Mouse (Mus musculus): ENCODE measurements around the gene Cnnm3. TPM values are rescaled to one million over a fixed set of nuclear protein-coding genes. Genes with fewer than 3 reads are reported as not detected.

Gene Cnnm3
- polyA plus RNA-seq, 1 experiment from 2014 or later, result 2.2 TPM

DNA sequence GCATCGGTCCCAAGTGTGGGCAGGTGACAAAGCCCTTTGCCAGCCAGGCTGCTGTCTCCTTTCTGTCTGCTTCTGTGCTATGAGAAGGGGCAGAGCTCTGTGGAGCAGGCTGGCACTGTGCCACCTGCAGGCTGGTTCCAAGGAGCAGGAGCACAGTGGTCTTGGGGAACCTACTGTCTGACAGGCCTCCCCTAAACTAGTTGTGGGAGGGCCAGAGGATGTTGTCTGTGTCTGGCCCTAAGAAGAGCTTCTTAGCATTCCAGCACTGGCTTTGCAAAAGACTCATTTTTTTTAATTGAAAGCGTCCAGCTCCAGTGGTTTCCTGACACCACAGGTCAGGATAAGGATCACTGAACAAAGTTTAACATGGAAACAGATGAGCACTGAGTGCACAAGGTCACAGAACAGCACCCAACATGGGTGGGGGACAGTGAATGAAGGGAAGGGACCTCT is 33.3 kb upstream of the Cnnm3 start:
- ATAC-seq (ENCODE audit: insufficient number of reproducible peaks, low FRiP score), result no peak
- 66% methylated on average over 2 of the region's 2 CpGs for whole genome bisulfite sequencing
- H3K4me3 ChIP-seq, result no peak overlapping the region
- no peaks in the 10 kb centered on the region for H3K36me3 ChIP-seq
- H3K27ac ChIP-seq (ENCODE audit: poor library complexity, severe bottlenecking), result no peak overlapping the region
- H3K27me3 ChIP-seq (replicated peaks), result no peaks in the 10 kb centered on the region
- H3K9ac ChIP-seq, result no peak overlapping the region
- no peak overlapping the region for H3K4me2 ChIP-seq
- H3K4me1 ChIP-seq (replicated peaks), result peaks cover 29% of the 10 kb centered on the region
- no peaks in the 10 kb centered on the region for H3K9me3 ChIP-seq (replicated peaks)

DNA sequence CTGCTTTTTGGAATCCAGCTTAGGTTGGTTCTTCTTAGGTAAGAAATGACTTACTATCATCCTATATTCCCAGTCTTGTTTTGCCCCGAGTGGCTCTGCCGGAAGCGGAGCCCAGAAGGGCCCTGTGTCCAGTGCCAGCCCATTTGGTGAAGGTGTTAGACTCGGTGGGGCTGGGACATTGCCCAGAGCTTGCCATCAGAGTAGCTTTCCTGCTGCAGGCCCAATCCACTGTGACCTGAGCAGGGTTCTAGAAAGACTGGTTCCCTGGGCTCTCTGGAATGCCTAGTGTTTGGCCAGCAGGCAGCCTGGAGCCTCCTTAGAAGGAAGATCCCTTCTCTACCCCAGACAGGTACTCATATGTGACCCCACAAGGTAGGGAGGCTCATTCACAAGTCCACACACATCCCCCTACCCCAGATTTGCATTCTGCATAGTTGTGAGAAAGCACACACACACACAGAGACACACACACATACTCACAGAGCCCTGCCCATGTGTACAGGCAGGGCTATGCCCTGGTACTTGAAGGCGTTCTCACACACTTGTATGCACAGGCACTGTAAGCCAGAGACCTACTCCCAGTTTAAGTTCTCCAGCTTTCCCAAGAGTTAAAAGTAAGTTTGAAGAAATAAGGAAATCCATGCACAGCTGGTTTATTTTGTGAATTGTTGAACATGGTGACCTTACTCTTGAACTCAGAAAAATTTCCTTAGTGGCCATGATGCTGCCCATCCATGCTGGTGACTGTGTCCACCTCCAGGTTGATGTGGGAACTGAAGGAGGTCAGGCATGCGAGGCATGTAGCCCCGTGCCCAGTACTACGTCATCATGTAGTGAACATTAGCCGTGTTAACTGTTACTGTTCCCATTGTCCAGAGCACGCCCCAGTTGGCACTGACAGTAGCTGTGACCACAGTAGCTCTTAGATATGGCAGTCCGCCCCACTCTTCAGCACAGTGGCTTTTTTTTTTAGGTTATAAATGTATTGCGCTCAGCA is 31.5 kb upstream of the Cnnm3 start:
- Histone ChIP-seq H3K4me2 (no peak overlapping the region), H3K36me3 (no peaks in the 10 kb centered on the region), H3K4me1 (replicated peaks) (peaks cover 14% of the 10 kb centered on the region), H3K4me3 (no peak overlapping the region), H3K27me3 (replicated peaks) (no peaks in the 10 kb centered on the region), H3K9me3 (replicated peaks) (no peaks in the 10 kb centered on the region), H3K27ac (ENCODE audit: poor library complexity, severe bottlenecking) (no peak overlapping the region), H3K9ac (no peak overlapping the region)
- no peak for ATAC-seq (ENCODE audit: insufficient number of reproducible peaks, low FRiP score)
- WGBS, result 78% methylated on average over 12 of the region's 12 CpGs

DNA sequence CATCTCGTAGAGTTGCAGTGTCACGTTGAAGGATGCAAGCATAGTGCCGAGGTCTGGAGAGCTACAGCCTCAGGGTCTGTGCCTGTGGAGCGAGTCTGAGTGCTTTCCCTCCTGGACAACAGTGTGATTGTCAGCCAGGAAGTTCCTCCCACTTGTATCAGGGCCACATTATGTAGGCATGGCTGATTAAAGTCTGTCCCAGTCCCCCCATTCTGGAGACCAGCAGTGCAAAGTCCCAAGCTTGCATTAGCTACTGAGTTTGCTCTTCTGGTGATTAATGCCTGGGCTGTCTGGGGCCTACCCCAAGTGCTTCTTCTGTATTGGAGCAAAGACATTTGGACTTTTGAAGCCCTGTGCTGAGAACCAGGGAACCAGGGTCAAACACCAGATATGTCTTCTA is 27.8 kb upstream of the Cnnm3 start:
- Histone ChIP-seq H3K36me3 (no peaks in the 10 kb centered on the region), H3K27me3 (replicated peaks) (no peaks in the 10 kb centered on the region), H3K4me1 (replicated peaks) (0 out of 2 replicates have a peak, but pooled peaks cover 4% of the 10 kb centered on the region), H3K4me3 (no peak overlapping the region), H3K9ac (no peak overlapping the region), H3K4me2 (no peak overlapping the region), H3K27ac (ENCODE audit: poor library complexity, severe bottlenecking) (no peak overlapping the region), H3K9me3 (replicated peaks) (no peaks in the 10 kb centered on the region)
- no peak for ATAC-seq (ENCODE audit: insufficient number of reproducible peaks, low FRiP score)
- 61% methylated on average over 4 of the region's 4 CpGs for WGBS

DNA sequence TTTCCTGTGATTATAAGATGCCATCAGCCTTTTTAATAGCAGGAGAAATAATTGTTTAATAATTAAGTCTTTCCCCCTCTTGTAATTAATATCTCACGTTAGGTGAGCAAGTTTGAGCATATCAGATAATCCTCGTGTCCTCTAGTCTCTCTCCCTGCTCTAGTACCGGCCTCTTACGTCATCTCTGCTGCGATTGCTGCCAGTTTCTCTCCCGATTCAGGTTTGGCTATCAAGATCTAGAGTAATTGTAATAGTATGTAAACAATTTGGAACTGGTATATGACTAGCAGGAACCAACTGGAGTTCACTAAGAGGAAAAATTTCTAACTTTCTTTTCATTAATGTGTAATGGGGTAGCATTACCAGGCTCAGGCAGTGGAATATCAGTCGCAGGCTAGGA is 26.6 kb upstream of the Cnnm3 start:
- Histone ChIP-seq H3K27me3 (replicated peaks) (no peaks in the 10 kb centered on the region), H3K9ac (no peak overlapping the region), H3K4me2 (no peak overlapping the region), H3K27ac (ENCODE audit: poor library complexity, severe bottlenecking) (no peak overlapping the region), H3K4me3 (no peak overlapping the region), H3K36me3 (no peaks in the 10 kb centered on the region), H3K9me3 (replicated peaks) (no peaks in the 10 kb centered on the region), H3K4me1 (replicated peaks) (0 out of 2 replicates have a peak, but pooled peaks cover 4% of the 10 kb centered on the region)
- no peak for ATAC-seq (ENCODE audit: insufficient number of reproducible peaks, low FRiP score)
- WGBS, result 70% methylated on average over 7 of the region's 7 CpGs

DNA sequence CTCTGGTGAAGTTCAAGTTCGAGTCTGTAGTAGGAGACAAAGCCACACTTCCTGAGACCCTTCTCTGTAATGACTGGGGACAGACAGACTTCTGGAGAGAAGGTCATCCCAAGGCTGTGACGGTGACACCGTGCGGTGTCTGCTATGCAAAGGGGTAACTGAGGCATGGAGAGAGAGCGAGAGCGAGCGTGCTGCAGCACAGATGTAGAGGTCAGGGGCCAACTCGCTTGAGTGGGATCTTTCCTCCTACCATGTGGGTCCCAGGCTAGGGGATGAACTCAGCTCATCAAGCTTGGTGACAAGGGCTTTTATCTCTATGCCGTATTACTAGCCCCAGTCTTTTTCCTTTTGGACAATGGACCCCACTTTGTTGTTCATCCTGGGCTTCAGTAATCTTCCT is 24.6 kb upstream of the Cnnm3 start:
- Histone ChIP-seq H3K4me3 (no peak overlapping the region), H3K36me3 (no peaks in the 10 kb centered on the region), H3K4me2 (no peak overlapping the region), H3K27me3 (replicated peaks) (no peaks in the 10 kb centered on the region), H3K4me1 (replicated peaks) (peaks cover 7% of the 10 kb centered on the region), H3K9me3 (replicated peaks) (no peaks in the 10 kb centered on the region), H3K27ac (ENCODE audit: poor library complexity, severe bottlenecking) (no peak overlapping the region), H3K9ac (no peak overlapping the region)
- 88% methylated on average over 9 of the region's 9 CpGs for WGBS
- ATAC-seq (ENCODE audit: insufficient number of reproducible peaks, low FRiP score), result no peak

DNA sequence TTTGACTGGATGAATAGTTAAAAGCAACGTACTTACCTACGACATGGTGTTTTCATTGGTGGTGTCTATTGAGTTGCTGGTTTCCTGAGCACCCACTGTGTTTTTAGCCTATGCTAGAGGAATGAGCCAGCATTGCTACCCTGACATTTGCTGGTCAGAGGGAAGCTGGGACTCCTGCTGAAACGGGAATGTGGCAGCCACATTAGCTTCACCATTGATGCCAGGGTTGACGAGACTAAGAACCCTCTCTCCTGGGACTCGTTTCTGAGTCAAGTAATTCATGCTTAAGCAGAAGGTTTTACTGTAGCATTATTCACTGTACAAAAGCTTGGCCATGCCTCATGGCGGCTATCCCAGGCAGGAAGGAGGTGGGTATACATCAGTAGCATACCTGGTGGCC is 22.0 kb upstream of the Cnnm3 start:
- H3K27ac ChIP-seq (ENCODE audit: poor library complexity, severe bottlenecking), result no peak overlapping the region
- H3K4me1 ChIP-seq (replicated peaks), result peaks cover 9% of the 10 kb centered on the region
- no peak overlapping the region for H3K9ac ChIP-seq
- no peaks in the 10 kb centered on the region for H3K27me3 ChIP-seq (replicated peaks)
- no peak for ATAC-seq (ENCODE audit: insufficient number of reproducible peaks, low FRiP score)
- no peak overlapping the region for H3K4me2 ChIP-seq
- H3K36me3 ChIP-seq, result no peaks in the 10 kb centered on the region
- no peaks in the 10 kb centered on the region for H3K9me3 ChIP-seq (replicated peaks)
- WGBS, result 67% methylated on average over 6 of the region's 6 CpGs
- no peak overlapping the region for H3K4me3 ChIP-seq

DNA sequence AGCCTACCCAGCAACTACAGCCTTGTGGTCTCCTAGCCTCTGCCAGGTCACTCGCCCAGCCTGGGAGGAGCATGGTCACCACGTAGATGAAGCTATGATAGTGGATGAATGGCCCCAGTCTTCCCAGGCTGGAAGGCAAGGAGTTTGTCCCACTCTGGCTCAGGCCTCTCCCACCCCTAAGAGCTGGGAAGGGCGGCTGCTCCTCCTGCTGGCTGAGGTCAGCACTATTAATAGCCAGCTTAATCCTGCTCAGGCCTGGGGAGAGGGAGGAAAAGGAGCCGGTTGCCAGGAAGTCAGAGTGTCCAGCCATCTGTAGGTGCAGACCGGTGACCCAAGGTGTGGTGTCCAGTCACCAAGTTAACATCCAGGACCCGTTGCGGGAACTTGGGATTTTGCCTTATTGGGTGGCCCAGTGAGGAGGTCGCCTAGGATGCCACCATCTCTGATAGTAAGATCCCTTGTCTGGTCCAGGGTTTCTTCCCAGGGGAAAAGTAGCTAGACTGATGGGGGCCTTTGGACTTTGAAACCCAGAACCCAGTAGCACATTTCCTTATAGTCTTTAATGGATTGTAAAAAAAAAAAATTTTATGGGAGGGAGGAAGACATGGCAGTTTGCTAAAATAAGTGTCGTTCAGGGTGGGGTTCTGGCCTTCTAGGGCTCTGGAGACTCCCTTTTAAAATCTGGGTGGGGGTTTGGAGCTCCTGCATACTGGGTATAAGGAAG is 19.1 kb upstream of the Cnnm3 start:
- Histone ChIP-seq H3K9ac (peak overlapping the region; percentile 48; the same call in 1 of the 2 replicates), H3K27ac (ENCODE audit: poor library complexity, severe bottlenecking) (peak overlapping the region; percentile 25; the same call in 1 of the 2 replicates), H3K4me3 (no peak overlapping the region), H3K27me3 (replicated peaks) (no peaks in the 10 kb centered on the region), H3K36me3 (no peaks in the 10 kb centered on the region), H3K9me3 (replicated peaks) (no peaks in the 10 kb centered on the region), H3K4me1 (replicated peaks) (peaks cover 16% of the 10 kb centered on the region), H3K4me2 (peak overlapping the region; percentile 16; the same call in 1 of the 2 replicates)
- 31% methylated on average over 9 of the region's 9 CpGs for WGBS
- ATAC-seq (ENCODE audit: insufficient number of reproducible peaks, low FRiP score), result peak; percentile 85

DNA sequence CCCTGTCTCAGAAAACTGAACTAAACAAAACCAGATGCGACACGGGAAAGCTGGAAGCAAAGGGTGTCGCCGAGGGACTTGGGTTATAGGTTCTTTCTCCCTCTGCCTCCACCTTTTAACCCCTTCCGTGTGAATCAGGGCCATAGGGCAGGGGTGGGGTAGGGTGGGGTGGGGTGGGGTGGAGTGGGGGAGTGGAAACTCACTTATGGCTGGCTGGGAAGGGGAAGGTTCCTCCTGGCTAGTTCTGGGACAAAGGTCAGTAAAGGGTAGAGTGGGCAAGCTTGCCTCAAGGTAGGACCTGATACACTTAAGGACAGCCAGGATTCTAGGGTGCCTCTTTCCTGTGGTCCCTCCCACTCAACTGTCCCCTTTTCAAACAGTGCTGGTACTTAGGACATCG is 18.4 kb upstream of the Cnnm3 start:
- no peak for ATAC-seq (ENCODE audit: insufficient number of reproducible peaks, low FRiP score)
- no peak overlapping the region for H3K9ac ChIP-seq
- H3K4me2 ChIP-seq, result no peak overlapping the region
- no peak overlapping the region for H3K27ac ChIP-seq (ENCODE audit: poor library complexity, severe bottlenecking)
- no peak overlapping the region for H3K4me3 ChIP-seq
- H3K36me3 ChIP-seq, result no peaks in the 10 kb centered on the region
- no peaks in the 10 kb centered on the region for H3K27me3 ChIP-seq (replicated peaks)
- H3K4me1 ChIP-seq (replicated peaks), result peaks cover 16% of the 10 kb centered on the region
- no peaks in the 10 kb centered on the region for H3K9me3 ChIP-seq (replicated peaks)
- WGBS, result 78% methylated on average over 6 of the region's 6 CpGs

DNA sequence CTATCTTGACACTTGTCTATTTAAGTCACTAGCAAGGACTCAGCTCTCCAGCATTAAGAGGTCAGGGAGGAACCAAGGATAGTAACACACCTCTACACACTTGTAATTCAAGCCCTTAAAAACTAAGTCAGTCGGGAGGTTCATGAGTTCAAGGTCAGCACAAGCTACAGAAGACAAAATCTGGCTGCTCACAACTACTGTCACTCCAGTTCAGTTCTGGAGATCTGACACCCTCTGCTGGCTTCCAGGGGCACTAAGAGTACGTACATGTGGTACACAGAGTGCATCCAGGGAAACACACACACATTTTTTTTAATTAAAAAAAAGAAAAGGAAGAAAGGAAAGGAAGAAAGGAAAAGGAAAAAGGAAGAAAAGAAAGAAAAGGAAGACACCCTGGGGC is 14.9 kb upstream of the Cnnm3 start:
- Histone ChIP-seq H3K36me3 (peaks cover 10% of the 10 kb centered on the region), H3K4me2 (no peak overlapping the region), H3K27me3 (replicated peaks) (no peaks in the 10 kb centered on the region), H3K9ac (no peak overlapping the region), H3K9me3 (replicated peaks) (no peaks in the 10 kb centered on the region), H3K27ac (ENCODE audit: poor library complexity, severe bottlenecking) (no peak overlapping the region), H3K4me1 (replicated peaks) (peaks cover 16% of the 10 kb centered on the region), H3K4me3 (no peak overlapping the region)
- ATAC-seq (ENCODE audit: insufficient number of reproducible peaks, low FRiP score), result no peak
- WGBS, result 39% methylated on average over 2 of the region's 2 CpGs

DNA sequence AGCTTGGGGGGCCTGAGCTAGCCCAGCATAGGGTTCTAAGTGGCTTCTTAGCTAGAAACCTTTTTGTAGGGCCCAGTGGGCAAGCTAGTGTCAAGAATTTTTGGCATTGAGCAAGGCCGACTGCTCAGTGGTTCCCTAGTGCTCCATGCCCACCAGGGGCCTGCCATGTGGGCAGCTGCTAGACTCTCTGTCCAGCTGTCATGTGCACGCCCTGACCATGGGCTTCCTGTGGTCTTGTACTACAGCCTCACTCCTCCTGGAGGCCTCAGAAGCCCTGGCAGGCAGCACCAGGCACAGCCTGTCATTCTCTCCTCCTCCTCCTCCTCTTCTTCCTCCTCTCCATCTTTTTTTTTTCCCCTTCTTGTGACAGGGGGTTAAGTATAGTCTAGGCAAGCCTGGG is 14.4 kb upstream of the Cnnm3 start:
- Histone ChIP-seq H3K4me1 (replicated peaks) (peaks cover 10% of the 10 kb centered on the region), H3K27ac (ENCODE audit: poor library complexity, severe bottlenecking) (no peak overlapping the region), H3K9ac (0 out of 2 replicates have a peak overlapping the region, but pooled peaks have one; percentile 11), H3K9me3 (replicated peaks) (no peaks in the 10 kb centered on the region), H3K36me3 (peaks cover 10% of the 10 kb centered on the region), H3K4me3 (no peak overlapping the region), H3K4me2 (no peak overlapping the region), H3K27me3 (replicated peaks) (no peaks in the 10 kb centered on the region)
- ATAC-seq (ENCODE audit: insufficient number of reproducible peaks, low FRiP score), result no peak
- WGBS, result 61% methylated on average over 2 of the region's 2 CpGs

DNA sequence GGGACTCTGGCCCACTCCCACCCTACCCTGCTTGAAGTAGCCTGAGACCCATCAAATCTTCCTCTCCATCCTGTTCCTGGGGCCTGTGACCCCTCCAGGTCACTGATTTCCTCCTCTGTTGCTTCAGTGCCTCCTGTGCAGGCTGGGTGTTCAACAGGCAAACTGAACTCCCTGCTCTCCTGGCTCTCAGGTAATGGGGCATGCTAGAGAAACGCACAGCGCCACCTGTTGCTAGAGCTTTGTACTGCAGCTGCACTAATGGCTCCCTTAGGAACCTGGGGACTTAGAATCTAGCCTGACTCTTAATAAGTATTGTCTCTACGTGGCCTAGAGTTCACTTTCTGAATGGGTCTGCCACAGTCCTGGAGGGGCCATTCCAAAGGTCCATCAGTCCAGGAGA is 10.4 kb upstream of the Cnnm3 start:
- Histone ChIP-seq H3K4me3 (no peak overlapping the region), H3K9ac (0 out of 2 replicates have a peak overlapping the region, but pooled peaks have one; percentile 24), H3K27me3 (replicated peaks) (no peaks in the 10 kb centered on the region), H3K9me3 (replicated peaks) (no peaks in the 10 kb centered on the region), H3K36me3 (peaks cover 26% of the 10 kb centered on the region), H3K4me1 (replicated peaks) (peaks cover 2% of the 10 kb centered on the region; the same call in 1 of the 2 replicates), H3K27ac (ENCODE audit: poor library complexity, severe bottlenecking) (no peak overlapping the region), H3K4me2 (no peak overlapping the region)
- ATAC-seq (ENCODE audit: insufficient number of reproducible peaks, low FRiP score), result no peak
- 11% methylated on average over 3 of the region's 3 CpGs for WGBS
